Mouse (Mus musculus): ENCODE results near the gene Disp2. TPM values are rescaled to one million over a fixed set of nuclear protein-coding genes. Genes with fewer than 3 reads are reported as not detected.

Disp2 gene
- polyA plus RNA-seq, 1 experiment from 2014 or later, result 2.7 TPM

GRCm38 (mm10) chr2:118745915-118746901 is 33.3 kb upstream of the Disp2 start:
- peak; percentile 58 for ATAC-seq
- no peaks in the 10 kb centered on the region for H3K36me3 ChIP-seq
- H3K4me2 ChIP-seq (replicated peaks), result peak overlapping the region; percentile 96
- H3K27me3 ChIP-seq (replicated peaks), result peaks cover 5% of the 10 kb centered on the region; the same call in 1 of the 2 replicates
- peak overlapping the region; percentile 64 for H3K27ac ChIP-seq
- peak overlapping the region; percentile 83 for H3K4me3 ChIP-seq (replicated peaks)
- no peaks in the 10 kb centered on the region for H3K9me3 ChIP-seq
- peak overlapping the region; percentile 89 for H3K9ac ChIP-seq
- H3K4me1 ChIP-seq (replicated peaks), result peaks cover 25% of the 10 kb centered on the region
- WGBS, result under 1% methylated on average over 111 of the region's 113 CpGs

GRCm38 (mm10) chr2:118747301-118747960 is 32.1 kb upstream of the Disp2 start:
- H3K27ac ChIP-seq, result no peak overlapping the region
- H3K27me3 ChIP-seq (replicated peaks), result peaks cover 5% of the 10 kb centered on the region; the same call in 1 of the 2 replicates
- no peaks in the 10 kb centered on the region for H3K36me3 ChIP-seq
- H3K4me1 ChIP-seq (replicated peaks), result peaks cover 35% of the 10 kb centered on the region
- no peak overlapping the region for H3K9ac ChIP-seq
- 36% methylated on average over 10 of the region's 10 CpGs for WGBS
- H3K4me3 ChIP-seq (replicated peaks), result peak overlapping the region; percentile 83
- no peak for ATAC-seq
- peak overlapping the region; percentile 96 for H3K4me2 ChIP-seq (replicated peaks)
- H3K9me3 ChIP-seq, result no peaks in the 10 kb centered on the region

DNA sequence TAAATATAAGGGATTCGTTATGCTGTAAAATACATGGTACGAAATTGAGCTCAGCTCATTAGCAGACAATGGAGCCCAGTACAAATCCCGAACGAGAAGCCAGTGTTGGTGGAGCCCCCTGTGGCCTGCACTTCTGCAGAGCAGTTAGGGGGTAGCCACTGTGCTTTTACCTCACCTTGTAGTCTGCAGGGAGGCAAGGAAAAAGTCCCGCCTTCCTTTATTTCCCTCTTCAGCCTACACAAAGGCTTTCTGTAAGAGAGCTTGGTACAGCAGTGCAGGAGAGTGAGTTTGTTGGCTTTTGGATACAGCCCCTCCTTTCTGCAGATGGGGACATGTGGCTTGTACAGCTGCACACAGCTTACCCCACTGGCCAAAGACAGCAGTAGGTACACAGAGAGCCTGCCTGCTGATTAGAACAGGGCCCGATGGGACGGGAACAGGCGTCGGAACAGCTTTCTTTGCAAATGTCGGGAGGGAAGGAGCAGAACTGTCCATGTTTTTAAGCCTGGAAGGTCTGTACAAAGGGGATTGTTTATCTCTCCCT is 30.1 kb upstream of the Disp2 start:
- H3K27ac ChIP-seq, result no peak overlapping the region
- no peak overlapping the region for H3K4me3 ChIP-seq (replicated peaks)
- H3K27me3 ChIP-seq (replicated peaks), result peaks cover 5% of the 10 kb centered on the region; the same call in 1 of the 2 replicates
- 57% methylated on average over 10 of the region's 10 CpGs for WGBS
- H3K4me2 ChIP-seq (replicated peaks), result no peak overlapping the region; the same call in 1 of the 2 replicates
- 0 out of 2 replicates have a peak overlapping the region, but pooled peaks have one; percentile 28 for H3K9ac ChIP-seq
- H3K4me1 ChIP-seq (replicated peaks), result peaks cover 37% of the 10 kb centered on the region
- no peak for ATAC-seq
- H3K36me3 ChIP-seq, result no peaks in the 10 kb centered on the region
- no peaks in the 10 kb centered on the region for H3K9me3 ChIP-seq

DNA sequence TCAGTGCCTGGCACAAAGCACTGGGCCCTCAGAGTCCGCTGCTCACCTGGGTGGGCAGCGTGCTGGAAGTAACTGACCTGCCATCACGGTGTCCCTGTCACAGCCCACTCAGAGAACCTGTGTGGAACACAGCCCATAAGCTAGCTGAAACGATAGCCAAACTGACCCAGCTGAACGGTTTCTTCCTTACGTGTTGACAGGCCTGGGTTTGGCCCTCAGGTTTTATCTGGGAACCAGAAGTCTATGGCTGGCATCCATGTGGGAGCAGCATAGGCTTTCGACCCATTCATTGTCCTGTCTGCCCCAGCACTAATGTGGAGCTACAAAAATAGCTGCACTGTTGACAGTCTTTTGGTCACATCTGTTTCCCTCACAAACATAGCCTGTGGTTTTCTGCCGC is 29.0 kb upstream of the Disp2 start:
- Histone ChIP-seq H3K27me3 (replicated peaks) (no peaks in the 10 kb centered on the region), H3K4me2 (replicated peaks) (no peak overlapping the region), H3K9ac (no peak overlapping the region), H3K36me3 (no peaks in the 10 kb centered on the region), H3K4me1 (replicated peaks) (peaks cover 28% of the 10 kb centered on the region), H3K9me3 (no peaks in the 10 kb centered on the region), H3K4me3 (replicated peaks) (no peak overlapping the region), H3K27ac (no peak overlapping the region)
- ATAC-seq, result no peak
- WGBS, result 84% methylated on average over 8 of the region's 8 CpGs

DNA sequence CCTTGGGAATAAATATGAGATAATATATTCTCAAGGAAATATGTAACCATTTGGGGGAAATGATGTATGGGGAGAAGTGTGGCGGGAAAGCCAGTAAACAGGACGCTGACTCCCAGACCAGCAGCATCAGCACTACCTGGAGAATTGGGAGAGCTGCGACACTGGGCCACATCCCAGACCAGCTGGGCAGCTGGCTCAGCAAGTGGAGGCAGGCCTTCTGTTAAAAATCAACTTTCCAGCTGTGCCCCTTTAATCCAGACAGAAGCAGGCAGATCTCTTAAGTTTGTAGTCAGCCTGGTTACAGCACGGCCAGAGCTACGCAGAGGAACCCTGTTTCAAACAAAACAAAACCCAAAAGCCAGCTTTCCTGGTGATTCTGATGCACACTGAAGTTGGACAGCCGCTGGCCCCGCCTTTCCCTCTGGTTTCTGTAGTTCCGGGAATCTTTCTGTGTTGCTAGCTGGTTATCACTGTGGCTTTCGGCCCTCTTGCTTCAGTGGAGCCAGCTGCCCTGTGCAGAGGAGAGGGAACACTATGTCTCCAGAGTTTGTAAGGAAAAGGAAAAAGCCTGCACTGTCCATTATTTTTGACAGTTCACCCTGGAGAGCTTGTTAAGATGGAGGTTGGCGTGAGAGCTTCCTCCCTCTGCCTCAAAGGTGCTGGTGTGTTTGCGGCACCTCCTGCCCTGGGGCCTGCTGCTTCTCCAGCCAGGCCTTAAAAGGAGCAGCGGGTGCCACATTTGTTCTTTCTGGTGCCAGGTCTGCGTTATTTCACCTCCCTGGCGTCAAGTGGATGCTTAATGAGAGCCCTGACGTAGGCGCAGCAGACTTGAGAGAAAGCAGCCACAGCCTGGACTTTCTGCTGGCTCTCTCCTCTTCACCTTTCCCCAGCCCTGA is 27.4 kb upstream of the Disp2 start:
- 0 out of 2 replicates have a peak overlapping the region, but pooled peaks have one; percentile 2 for H3K4me2 ChIP-seq (replicated peaks)
- 49% methylated on average over 16 of the region's 16 CpGs for WGBS
- H3K9me3 ChIP-seq, result no peaks in the 10 kb centered on the region
- peak; percentile 39 for ATAC-seq
- peak overlapping the region; percentile 59 for H3K27ac ChIP-seq
- peaks cover 22% of the 10 kb centered on the region for H3K4me1 ChIP-seq (replicated peaks)
- no peak overlapping the region for H3K9ac ChIP-seq
- H3K36me3 ChIP-seq, result no peaks in the 10 kb centered on the region
- no peak overlapping the region for H3K4me3 ChIP-seq (replicated peaks)
- H3K27me3 ChIP-seq (replicated peaks), result no peaks in the 10 kb centered on the region

DNA sequence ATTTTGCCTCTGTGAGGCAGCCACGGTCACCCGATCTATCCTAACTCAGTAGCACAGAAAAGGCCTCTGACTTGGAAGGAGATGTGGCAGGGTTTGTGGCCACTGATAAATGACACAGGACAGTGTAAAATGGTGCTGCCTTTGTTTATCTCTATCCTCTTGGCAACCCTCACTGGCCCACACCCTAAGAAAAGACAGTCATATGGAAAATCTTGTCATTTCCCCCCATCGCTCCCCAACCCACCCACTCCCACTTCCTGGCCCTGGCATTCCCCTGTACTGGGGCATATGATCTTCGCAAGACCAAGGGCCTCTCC is 26.8 kb upstream of the Disp2 start:
- peak; percentile 39 for ATAC-seq
- H3K27ac ChIP-seq, result peak overlapping the region; percentile 59
- WGBS, result 64% methylated on average over 4 of the region's 4 CpGs

DNA sequence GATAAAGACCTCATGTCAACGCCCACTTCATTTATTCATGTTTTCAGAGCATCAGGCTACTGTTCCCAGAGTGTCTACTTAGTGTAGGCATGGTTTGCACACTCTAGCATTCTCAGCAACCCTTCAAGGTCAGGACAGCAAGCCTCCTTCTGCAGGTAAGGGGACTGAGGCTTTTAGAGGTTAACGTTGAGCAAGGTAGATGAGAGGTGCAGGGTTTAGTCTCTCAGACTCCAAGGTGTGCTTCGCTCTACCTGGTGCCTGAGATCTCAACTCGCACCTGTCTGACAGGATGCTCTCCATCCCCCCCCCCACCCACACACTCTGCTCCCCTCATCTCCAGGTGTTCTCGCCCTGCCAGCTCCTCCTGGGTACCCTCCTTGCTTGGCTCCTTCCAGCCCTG is 25.4 kb upstream of the Disp2 start:
- Histone ChIP-seq H3K4me1 (replicated peaks) (peaks cover 18% of the 10 kb centered on the region), H3K36me3 (no peaks in the 10 kb centered on the region), H3K27ac (no peak overlapping the region), H3K9me3 (no peaks in the 10 kb centered on the region), H3K4me3 (replicated peaks) (no peak overlapping the region), H3K9ac (no peak overlapping the region), H3K4me2 (replicated peaks) (no peak overlapping the region), H3K27me3 (replicated peaks) (no peaks in the 10 kb centered on the region)
- 92% methylated on average over 5 of the region's 5 CpGs for WGBS
- ATAC-seq, result no peak

More for the DNA sequence above, 26.8 kb upstream of the Disp2 start:
- Histone ChIP-seq H3K27me3 (replicated peaks) (no peaks in the 10 kb centered on the region), H3K36me3 (no peaks in the 10 kb centered on the region), H3K4me3 (replicated peaks) (no peak overlapping the region), H3K4me2 (replicated peaks) (no peak overlapping the region), H3K9ac (no peak overlapping the region), H3K9me3 (no peaks in the 10 kb centered on the region), H3K4me1 (replicated peaks) (peaks cover 20% of the 10 kb centered on the region)

DNA sequence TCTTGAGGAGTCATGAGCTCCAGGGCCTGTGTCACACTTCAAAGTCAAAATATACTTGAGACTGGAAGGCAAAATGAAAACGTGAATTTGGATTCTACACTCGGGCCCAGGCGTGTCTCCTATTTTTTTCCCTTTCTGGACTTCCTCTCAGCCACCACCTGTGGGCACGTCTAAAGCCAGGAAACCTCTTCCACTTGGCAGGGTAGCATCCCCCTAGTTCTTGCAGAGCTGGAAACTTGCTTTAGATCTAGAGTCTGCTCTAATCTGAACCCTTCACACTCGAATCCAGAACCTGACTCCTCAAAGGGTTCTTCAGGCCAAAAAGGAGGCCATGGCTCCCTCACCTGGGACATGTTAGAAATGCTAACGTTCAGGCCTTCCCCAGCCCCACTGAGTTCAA is 24.1 kb upstream of the Disp2 start:
- no peak overlapping the region for H3K4me2 ChIP-seq (replicated peaks)
- no peak overlapping the region for H3K27ac ChIP-seq
- H3K4me3 ChIP-seq (replicated peaks), result no peak overlapping the region
- WGBS, result 88% methylated on average over 6 of the region's 6 CpGs
- H3K4me1 ChIP-seq (replicated peaks), result peaks cover 21% of the 10 kb centered on the region
- no peaks in the 10 kb centered on the region for H3K36me3 ChIP-seq
- H3K9me3 ChIP-seq, result no peaks in the 10 kb centered on the region
- no peak for ATAC-seq
- no peaks in the 10 kb centered on the region for H3K27me3 ChIP-seq (replicated peaks)
- no peak overlapping the region for H3K9ac ChIP-seq

DNA sequence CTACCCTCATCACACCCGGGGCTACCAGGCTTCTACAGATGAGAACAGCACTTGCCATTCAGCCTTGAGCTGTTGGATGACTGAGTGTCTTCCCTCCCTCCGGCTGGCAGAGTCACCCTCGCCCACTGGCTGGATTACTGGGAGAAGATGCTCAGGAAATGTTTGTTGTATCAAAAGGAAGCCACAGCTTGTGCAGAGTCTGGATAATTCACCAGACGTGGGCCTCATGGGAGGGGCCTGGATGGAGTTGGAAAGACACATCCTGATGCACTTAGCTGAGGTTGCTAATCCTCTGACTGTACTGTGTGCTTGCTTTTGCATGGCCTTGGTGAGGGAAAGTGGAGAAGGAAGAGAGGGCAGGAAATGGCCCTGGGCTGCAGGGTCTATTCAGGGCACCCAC is 23.4 kb upstream of the Disp2 start:
- Histone ChIP-seq H3K4me1 (replicated peaks) (peaks cover 25% of the 10 kb centered on the region), H3K4me2 (replicated peaks) (no peak overlapping the region), H3K9ac (no peak overlapping the region), H3K27me3 (replicated peaks) (no peaks in the 10 kb centered on the region), H3K9me3 (no peaks in the 10 kb centered on the region), H3K36me3 (no peaks in the 10 kb centered on the region), H3K4me3 (replicated peaks) (no peak overlapping the region), H3K27ac (no peak overlapping the region)
- ATAC-seq, result no peak
- WGBS, result 62% methylated on average over 4 of the region's 4 CpGs

DNA sequence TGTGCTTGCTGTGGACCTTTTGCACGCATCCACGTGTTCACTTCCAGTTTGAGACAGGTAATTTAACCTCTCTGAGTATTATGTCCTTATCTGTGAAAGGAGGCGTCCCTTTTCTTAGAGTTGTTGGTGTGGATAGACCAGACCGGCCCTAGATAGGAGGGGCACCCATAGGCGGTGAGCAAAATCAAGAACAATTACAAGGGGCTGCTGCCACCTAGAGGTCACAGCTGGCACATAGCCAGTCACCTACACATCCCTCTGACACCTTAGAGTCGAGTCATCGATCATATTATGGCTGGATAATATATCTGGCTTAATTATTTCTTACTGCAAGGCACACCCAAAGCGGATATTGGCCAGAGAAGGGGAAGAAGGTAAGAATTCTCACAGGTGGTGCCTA is 19.7 kb upstream of the Disp2 start:
- peak; percentile 63 for ATAC-seq
- 12% methylated on average over 8 of the region's 8 CpGs for WGBS

DNA sequence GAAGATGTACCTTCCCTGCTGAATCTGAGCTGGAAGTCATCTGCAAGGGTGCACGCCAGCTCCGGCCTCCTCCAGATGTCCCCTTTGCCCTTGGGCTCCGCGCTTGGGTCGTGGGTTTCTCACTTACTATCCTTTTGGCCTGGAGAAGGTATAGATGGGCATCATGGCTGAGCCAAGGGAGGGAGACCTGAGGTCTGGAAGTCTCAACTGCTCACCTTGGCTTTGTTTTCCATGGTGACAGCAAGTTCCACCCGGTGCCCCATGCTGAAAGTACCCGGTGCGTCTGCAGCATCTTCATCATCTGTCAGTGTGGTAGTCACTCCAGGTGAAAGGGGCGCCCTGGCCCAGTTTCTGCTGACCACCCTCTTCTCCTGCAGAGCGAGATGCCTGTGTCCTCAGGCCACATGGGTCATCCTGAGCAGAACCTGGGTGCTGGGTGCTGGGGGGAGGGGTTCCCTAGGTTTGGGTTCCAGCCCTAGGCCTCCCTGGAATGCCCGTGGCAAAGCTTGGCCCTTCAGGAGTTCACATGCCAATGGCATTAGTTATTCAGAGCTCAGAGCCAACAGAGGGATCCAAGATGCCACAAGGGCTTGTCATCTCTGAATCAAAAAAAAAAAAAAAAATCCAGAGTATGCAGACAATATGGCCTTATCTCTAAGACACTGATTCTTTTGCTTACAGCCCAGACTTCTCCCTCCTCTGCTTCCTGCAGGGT is 19.1 kb upstream of the Disp2 start:
- ATAC-seq, result no peak
- H3K27me3 ChIP-seq (replicated peaks), result no peaks in the 10 kb centered on the region
- H3K9ac ChIP-seq, result peak overlapping the region; percentile 18; the same call in 1 of the 2 replicates
- H3K4me3 ChIP-seq (replicated peaks), result no peak overlapping the region
- H3K36me3 ChIP-seq, result no peaks in the 10 kb centered on the region
- H3K4me2 ChIP-seq (replicated peaks), result no peak overlapping the region
- peaks cover 42% of the 10 kb centered on the region for H3K4me1 ChIP-seq (replicated peaks)
- no peaks in the 10 kb centered on the region for H3K9me3 ChIP-seq
- peak overlapping the region; percentile 93; the same call in 1 of the 2 replicates for H3K27ac ChIP-seq
- 86% methylated on average over 11 of the region's 11 CpGs for WGBS

More for the DNA sequence above, 19.7 kb upstream of the Disp2 start:
- no peaks in the 10 kb centered on the region for H3K27me3 ChIP-seq (replicated peaks)
- H3K4me3 ChIP-seq (replicated peaks), result no peak overlapping the region
- peak overlapping the region; percentile 26 for H3K4me2 ChIP-seq (replicated peaks)
- H3K9ac ChIP-seq, result no peak overlapping the region; the same call in 1 of the 2 replicates
- H3K27ac ChIP-seq, result no peak overlapping the region
- no peaks in the 10 kb centered on the region for H3K9me3 ChIP-seq
- H3K36me3 ChIP-seq, result no peaks in the 10 kb centered on the region
- peaks cover 42% of the 10 kb centered on the region for H3K4me1 ChIP-seq (replicated peaks)

Measured in intestine, embryonic 15.5 days (tissue).